Mouse (Mus musculus) kidney, postnatal 4 days (tissue): ENCODE measurements around the gene Prr15.

Source experiments
- DNase-seq, 2 experiments: peaks; one replicate each; pipeline ENCODE4 v3.0.0; 2021; ENCODE audit warnings: mixed read lengths in 2 of 2

The Prr15 gene

GRCm38 (mm10) chr6:54325246-54325885 lies at the start of gene Prr15:
Gene Prr15, plus strand, starts transcription at chr6:54325835.
- DNase-seq, result no peak

- no peak for DNase-seq
Measured at GRCm38 (mm10) chr6:54277234-54277633, 48.4 kb upstream of the Prr15 start.

- DNase-seq, result peak in 1 of 2 experiments; percentile 42
Measured at GRCm38 (mm10) chr6:54277828-54278227, 47.8 kb upstream of the Prr15 start.

- DNase-seq, result peak in 1 of 2 experiments; percentile 24
Measured at GRCm38 (mm10) chr6:54278613-54279012, 47.0 kb upstream of the Prr15 start.

GRCm38 (mm10) chr6:54279391-54279790 lies 46.2 kb upstream of the Prr15 start:
- no peak for DNase-seq

GRCm38 (mm10) chr6:54280248-54280647 lies 45.4 kb upstream of the Prr15 start:
- no peak for DNase-seq

GRCm38 (mm10) chr6:54283299-54283698 lies 42.3 kb upstream of the Prr15 start:
- no peak for DNase-seq

- no peak for DNase-seq
Measured at GRCm38 (mm10) chr6:54284167-54284711, 41.4 kb upstream of the Prr15 start.

GRCm38 (mm10) chr6:54286813-54287212 lies 38.8 kb upstream of the Prr15 start:
- DNase-seq, result no peak

GRCm38 (mm10) chr6:54289774-54290500 lies 35.7 kb upstream of the Prr15 start:
- DNase-seq, result no peak

GRCm38 (mm10) chr6:54297231-54297630 lies 28.4 kb upstream of the Prr15 start:
- no peak for DNase-seq

- DNase-seq, result peak in 1 of 2 experiments; percentile 21
Measured at GRCm38 (mm10) chr6:54299417-54299816, 26.2 kb upstream of the Prr15 start.

- no peak for DNase-seq
Measured at GRCm38 (mm10) chr6:54305777-54306176, 19.9 kb upstream of the Prr15 start.

GRCm38 (mm10) chr6:54313071-54313470 lies 12.6 kb upstream of the Prr15 start:
- DNase-seq, result no peak

GRCm38 (mm10) chr6:54318618-54319017 lies 7.0 kb upstream of the Prr15 start:
- no peak for DNase-seq

- peak in 1 of 2 experiments; percentile 32 for DNase-seq
Measured at GRCm38 (mm10) chr6:54319198-54319597, 6.4 kb upstream of the Prr15 start.

GRCm38 (mm10) chr6:54320236-54320635 lies 5.4 kb upstream of the Prr15 start:
- DNase-seq, result no peak

- peak; percentile 74 to 87 for DNase-seq
Measured at GRCm38 (mm10) chr6:54326671-54327625, 1.3 kb downstream of the Prr15 start.

- peak; percentile 80 to 88 for DNase-seq
Measured at GRCm38 (mm10) chr6:54327626-54328003, 2.0 kb downstream of the Prr15 start.

- no peak for DNase-seq
Measured at GRCm38 (mm10) chr6:54328783-54329182, 3.1 kb downstream of the Prr15 start.

- no peak for DNase-seq
Measured at GRCm38 (mm10) chr6:54329598-54329997, 4.0 kb downstream of the Prr15 start.

GRCm38 (mm10) chr6:54330166-54330565 lies 4.5 kb downstream of the Prr15 start:
- peak in 1 of 2 experiments; percentile 39 for DNase-seq

- no peak for DNase-seq
Measured at GRCm38 (mm10) chr6:54331765-54332164, 6.1 kb downstream of the Prr15 start.
